Mouse (Mus musculus) neural tube, embryonic 14.5 days (tissue): Measurements from ENCODE around the gene Krtap31-1. TPM values are rescaled to one million over a fixed set of nuclear protein-coding genes. Genes with fewer than 3 reads are reported as not detected.

Experiments
- polyA plus RNA-seq: library from polyadenylated mRNA; unstranded; fragments of >200 nt; fragmentation: Nextera tagmentation; extraction: Ambion mirVana; gene quantifications from 2 replicates; pipeline ENCODE4 v1.2.1, GENCODE M21; 2014

The Krtap31-1 gene
- polyA plus RNA-seq, 1 experiment from 2014 or later, result not detected

Other genes with a start within 250 kb of the Krtap31-1 start
- gene Gm11563, start 249.0 kb upstream of the Krtap31-1 start, polyA plus RNA-seq, result not detected in 2 replicates
- gene Krtap4-6, start 242.0 kb upstream of the Krtap31-1 start, polyA plus RNA-seq, result not detected in 2 replicates
- gene Gm14190, start 217.2 kb upstream of the Krtap31-1 start, polyA plus RNA-seq, result not detected in 2 replicates
- not detected in 2 replicates for gene Gm14180, start 173.6 kb upstream of the Krtap31-1 start, polyA plus RNA-seq
- gene Gm11595, start 135.0 kb upstream of the Krtap31-1 start, polyA plus RNA-seq, result not detected in 2 replicates
- gene Krtap4-8, start 127.2 kb upstream of the Krtap31-1 start, polyA plus RNA-seq, result not detected in 2 replicates
- gene Krtap4-9, start 122.7 kb upstream of the Krtap31-1 start, polyA plus RNA-seq, result not detected in 2 replicates
- gene Gm11596, start 114.5 kb upstream of the Krtap31-1 start, polyA plus RNA-seq, result not detected in 2 replicates
- gene Gm11569, start 109.0 kb upstream of the Krtap31-1 start, polyA plus RNA-seq, result not detected in 2 replicates
- not detected in 2 replicates for gene Gm11554, start 103.5 kb upstream of the Krtap31-1 start, polyA plus RNA-seq
- not detected in 2 replicates for gene Krtap4-13, start 98.0 kb upstream of the Krtap31-1 start, polyA plus RNA-seq
- not detected in 2 replicates for gene Gm11564, start 92.3 kb upstream of the Krtap31-1 start, polyA plus RNA-seq
- gene 2300003K06Rik, start 69.9 kb upstream of the Krtap31-1 start, polyA plus RNA-seq, result not detected in 2 replicates
- not detected in 2 replicates for gene Krtap4-16, start 56.3 kb upstream of the Krtap31-1 start, polyA plus RNA-seq
- gene Gm11568, start 50.0 kb upstream of the Krtap31-1 start, polyA plus RNA-seq, result not detected in 2 replicates
- gene Gm11559, start 43.4 kb upstream of the Krtap31-1 start, polyA plus RNA-seq, result not detected in 2 replicates
- not detected in 2 replicates for gene Krtap9-1, start 34.5 kb upstream of the Krtap31-1 start, polyA plus RNA-seq
- gene Gm11567, start 28.7 kb upstream of the Krtap31-1 start, polyA plus RNA-seq, result not detected in 2 replicates
- not detected in 2 replicates for gene Gm11565, start 6.8 kb downstream of the Krtap31-1 start, polyA plus RNA-seq
- gene Krtap31-2, start 28.4 kb downstream of the Krtap31-1 start, polyA plus RNA-seq, result not detected in 2 replicates
- gene Krtap9-5, start 40.6 kb downstream of the Krtap31-1 start, polyA plus RNA-seq, result not detected in 2 replicates
- not detected in 2 replicates for gene Krtap29-1, start 71.1 kb downstream of the Krtap31-1 start, polyA plus RNA-seq
- gene Krtap16-1, start 78.7 kb downstream of the Krtap31-1 start, polyA plus RNA-seq, result 0.24 TPM in 1 of 2 replicates, not detected in the other
- 0.56 and 0.86 TPM in 2 replicates for gene Krtap17-1, start 86.1 kb downstream of the Krtap31-1 start, polyA plus RNA-seq
- not detected in 2 replicates for gene Krt33a, start 108.3 kb downstream of the Krtap31-1 start, polyA plus RNA-seq
- not detected in 2 replicates for gene Krt33b, start 121.9 kb downstream of the Krtap31-1 start, polyA plus RNA-seq
- not detected in 2 replicates for gene Krt34, start 133.6 kb downstream of the Krtap31-1 start, polyA plus RNA-seq
- not detected in 2 replicates for gene Krt31, start 142.6 kb downstream of the Krtap31-1 start, polyA plus RNA-seq
- not detected in 2 replicates for gene Krt32, start 180.3 kb downstream of the Krtap31-1 start, polyA plus RNA-seq
- gene Krt35, start 188.3 kb downstream of the Krtap31-1 start, polyA plus RNA-seq, result not detected in 2 replicates
- not detected in 2 replicates for gene Krt36, start 197.7 kb downstream of the Krtap31-1 start, polyA plus RNA-seq
- not detected in 2 replicates for gene Krt13, start 213.6 kb downstream of the Krtap31-1 start, polyA plus RNA-seq
- not detected in 2 replicates for gene Krt15, start 228.0 kb downstream of the Krtap31-1 start, polyA plus RNA-seq
- gene Krt19, start 240.7 kb downstream of the Krtap31-1 start, polyA plus RNA-seq, result 0.46 and 0.51 TPM in 2 replicates